Mouse (Mus musculus) erythroblast, embryonic 14.5 days (primary cell): ENCODE results near the gene Sh3rf3.

Source experiments
- GATA1 ChIP-seq: IDR thresholded peaks from 2 replicates; pipeline ENCODE4 v1.6.1; 2012; ENCODE audit warnings: low read length, inconsistent platforms, mixed read lengths
- TAL1 ChIP-seq: IDR thresholded peaks from 3 replicates; pipeline ENCODE4 v1.6.1; 2012; ENCODE audit warnings: low read length, inconsistent platforms, mixed read lengths

DNA sequence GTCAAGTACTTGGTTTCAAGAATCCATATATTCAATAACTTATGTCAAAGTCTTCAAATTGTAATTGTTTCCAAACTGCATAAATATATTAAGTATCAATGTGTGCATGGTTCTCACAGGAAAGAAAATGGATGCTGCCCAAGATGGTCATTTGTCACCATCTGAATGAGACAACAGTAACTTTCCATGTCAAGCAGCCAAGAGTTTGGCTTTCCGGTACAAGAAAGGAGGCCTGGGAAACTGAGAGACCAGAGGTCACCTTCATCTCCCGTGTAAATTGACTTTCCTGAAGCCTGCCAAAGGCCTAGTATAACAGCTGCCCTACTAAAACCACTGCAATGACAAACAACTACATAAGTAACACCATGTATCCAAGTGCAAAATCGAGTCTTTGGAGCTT, 369.1 kb downstream of the Sh3rf3 start:
- TF ChIP-seq GATA1 (no peak), TAL1 (no peak)
